Mouse (Mus musculus) testis, adult 2 months (tissue): ENCODE results near the gene Rxfp2.

ENCODE experiments used
- CTCF ChIP-seq: fragments of 200-500 bp; IDR thresholded peaks from 2 replicates; pipeline ENCODE4 v1.5.1; 2012; ENCODE audit warnings: low read depth, mild to moderate bottlenecking, inconsistent platforms, low read length, moderate library complexity; ENCODE audit not compliant: control insufficient read depth, insufficient read depth, insufficient replicate concordance
- POLR2A ChIP-seq: fragments of 200-500 bp; IDR thresholded peaks from 2 replicates; pipeline ENCODE4 v1.6.1; 2012; ENCODE audit warnings: low read depth, mild to moderate bottlenecking, inconsistent platforms, low read length, moderate library complexity; ENCODE audit not compliant: control insufficient read depth

DNA sequence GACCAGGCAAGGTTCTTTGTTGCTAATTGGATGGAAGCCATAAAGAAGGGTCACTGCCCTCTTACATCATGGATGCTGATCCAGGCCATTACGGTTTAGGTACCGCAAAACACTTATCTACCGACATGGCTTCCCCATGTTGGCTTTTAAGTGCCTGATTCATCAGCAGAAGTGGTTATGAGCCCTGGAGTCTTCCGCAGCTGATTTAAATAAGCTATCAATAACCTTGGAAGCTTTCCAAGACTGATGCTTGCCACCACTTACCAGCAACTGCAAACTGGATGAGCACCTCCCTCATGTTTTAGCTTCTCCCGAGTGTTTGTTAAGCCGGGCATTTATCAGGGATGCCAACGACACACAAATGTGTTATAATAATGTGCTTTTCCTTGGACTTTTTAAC lies 112.7 kb downstream of the Rxfp2 start:
- TF ChIP-seq CTCF (no peak), POLR2A (no peak)
